Mouse (Mus musculus) bone marrow macrophage, adult 2 months (primary cell): ENCODE results near the gene Rtn1.

Source experiments
- CTCF ChIP-seq: IDR thresholded peaks from 2 replicates; pipeline ENCODE4 v1.5.1; 2012; ENCODE audit warnings: low read depth, mild to moderate bottlenecking, low read length, moderate library complexity
- POLR2A ChIP-seq: IDR thresholded peaks from 2 replicates; pipeline ENCODE4 v1.6.1; 2012; ENCODE audit warnings: mild to moderate bottlenecking, low read depth, low read length, borderline replicate concordance

- TF ChIP-seq CTCF (no peak), POLR2A (no peak)
Measured at GRCm38 (mm10) chr12:72301431-72301830, 107.4 kb downstream of the Rtn1 start.
